Mouse (Mus musculus): ENCODE results near the gene Ap1g2. TPM values are rescaled to one million over a fixed set of nuclear protein-coding genes. Genes with fewer than 3 reads are reported as not detected.

The Ap1g2 gene
- total RNA-seq, 1 experiment from 2014 or later = 48.5 TPM

- ATAC-seq (ENCODE audit: extremely low read depth, insufficient number of reproducible peaks, low FRiP score, poor library complexity, severe bottlenecking) = no peak
Observed at GRCm38 (mm10) chr14:55114759-55115701, 8.6 kb upstream of the Ap1g2 start.

GRCm38 (mm10) chr14:55113975-55114645, 7.7 kb upstream of the Ap1g2 start:
- no peak for ATAC-seq (ENCODE audit: extremely low read depth, insufficient number of reproducible peaks, low FRiP score, poor library complexity, severe bottlenecking)

- ATAC-seq (ENCODE audit: extremely low read depth, insufficient number of reproducible peaks, low FRiP score, poor library complexity, severe bottlenecking) = no peak
Observed at GRCm38 (mm10) chr14:55113351-55113974, 7.1 kb upstream of the Ap1g2 start.

GRCm38 (mm10) chr14:55111720-55112119, 5.3 kb upstream of the Ap1g2 start:
- ATAC-seq (ENCODE audit: extremely low read depth, insufficient number of reproducible peaks, low FRiP score, poor library complexity, severe bottlenecking) = no peak

- ATAC-seq (ENCODE audit: extremely low read depth, insufficient number of reproducible peaks, low FRiP score, poor library complexity, severe bottlenecking) = no peak
Observed at GRCm38 (mm10) chr14:55110076-55110475, 3.7 kb upstream of the Ap1g2 start.

GRCm38 (mm10) chr14:55109048-55109873, 2.9 kb upstream of the Ap1g2 start:
- ATAC-seq (ENCODE audit: extremely low read depth, insufficient number of reproducible peaks, low FRiP score, poor library complexity, severe bottlenecking) = no peak

GRCm38 (mm10) chr14:55108202-55108870, 1.9 kb upstream of the Ap1g2 start:
- ATAC-seq (ENCODE audit: extremely low read depth, insufficient number of reproducible peaks, low FRiP score, poor library complexity, severe bottlenecking) = no peak

- ATAC-seq (ENCODE audit: extremely low read depth, insufficient number of reproducible peaks, low FRiP score, poor library complexity, severe bottlenecking) = no peak
Observed at GRCm38 (mm10) chr14:55106990-55107389, 597 bp upstream of the Ap1g2 start.

- no peak for ATAC-seq (ENCODE audit: extremely low read depth, insufficient number of reproducible peaks, low FRiP score, poor library complexity, severe bottlenecking)
Observed at GRCm38 (mm10) chr14:55105386-55105785, 1.0 kb downstream of the Ap1g2 start.

GRCm38 (mm10) chr14:55104365-55104764, 2.0 kb downstream of the Ap1g2 start:
- ATAC-seq (ENCODE audit: extremely low read depth, insufficient number of reproducible peaks, low FRiP score, poor library complexity, severe bottlenecking) = no peak

GRCm38 (mm10) chr14:55102253-55102785, 4.1 kb downstream of the Ap1g2 start:
- no peak for ATAC-seq (ENCODE audit: extremely low read depth, insufficient number of reproducible peaks, low FRiP score, poor library complexity, severe bottlenecking)

GRCm38 (mm10) chr14:55101592-55101991, 4.8 kb downstream of the Ap1g2 start:
- peak; percentile 23; the same call in 1 of the 2 replicates for ATAC-seq (ENCODE audit: extremely low read depth, insufficient number of reproducible peaks, low FRiP score, poor library complexity, severe bottlenecking)

GRCm38 (mm10) chr14:55098067-55098466, 8.3 kb downstream of the Ap1g2 start:
- ATAC-seq (ENCODE audit: extremely low read depth, insufficient number of reproducible peaks, low FRiP score, poor library complexity, severe bottlenecking) = no peak

- ATAC-seq (ENCODE audit: extremely low read depth, insufficient number of reproducible peaks, low FRiP score, poor library complexity, severe bottlenecking) = no peak
Observed at GRCm38 (mm10) chr14:55097646-55098045, 8.7 kb downstream of the Ap1g2 start.

- no peak for ATAC-seq (ENCODE audit: extremely low read depth, insufficient number of reproducible peaks, low FRiP score, poor library complexity, severe bottlenecking)
Observed at GRCm38 (mm10) chr14:55096573-55097087, 9.8 kb downstream of the Ap1g2 start.

- no peak for ATAC-seq (ENCODE audit: extremely low read depth, insufficient number of reproducible peaks, low FRiP score, poor library complexity, severe bottlenecking)
Observed at GRCm38 (mm10) chr14:55095671-55096070, 10.7 kb downstream of the Ap1g2 start.

- no peak for ATAC-seq (ENCODE audit: extremely low read depth, insufficient number of reproducible peaks, low FRiP score, poor library complexity, severe bottlenecking)
Observed at GRCm38 (mm10) chr14:55095263-55095662, 11.1 kb downstream of the Ap1g2 start.

- ATAC-seq (ENCODE audit: extremely low read depth, insufficient number of reproducible peaks, low FRiP score, poor library complexity, severe bottlenecking) = no peak
Observed at GRCm38 (mm10) chr14:55094704-55095231, 11.6 kb downstream of the Ap1g2 start, which contains the start of gene Thtpa. Gene Thtpa (plus strand): TSS chr14:55094784.
